Mouse (Mus musculus): ENCODE results near the gene Atp6v0c. TPM values are rescaled to one million over a fixed set of nuclear protein-coding genes. Genes with fewer than 3 reads are reported as not detected.

The Atp6v0c gene
- polyA plus RNA-seq, 1 experiment from 2014 or later, result 1,362 TPM

GRCm38 (mm10) chr17:24193268-24193667, 23.8 kb upstream of the Atp6v0c start:
- H3K9me3 ChIP-seq (ENCODE audit: control insufficient read depth), result no peaks in the 10 kb centered on the region
- no peaks in the 10 kb centered on the region for H3K27me3 ChIP-seq (replicated peaks; ENCODE audit: control insufficient read depth, insufficient read depth, low read length)
- H3K9ac ChIP-seq (ENCODE audit: low read depth, low read length), result no peak overlapping the region
- TF ChIP-seq CTCF (IDR thresholded peaks at IDR 0.05; ENCODE audit: low read depth), result no peak
- 85% methylated on average over 8 of the region's 8 CpGs for WGBS
- no peak for ATAC-seq
- H3K27ac ChIP-seq (ENCODE audit: low read depth, low read length), result no peak overlapping the region
- H3K4me2 ChIP-seq (replicated peaks; ENCODE audit: low read depth), result no peak overlapping the region
- H3K4me1 ChIP-seq (replicated peaks; ENCODE audit: control insufficient read depth, insufficient read depth, low read length), result no peaks in the 10 kb centered on the region
- H3K4me3 ChIP-seq (ENCODE audit: low read depth, low read length), result no peak overlapping the region
- H3K36me3 ChIP-seq (ENCODE audit: control insufficient read depth, insufficient read depth), result peaks cover 5% of the 10 kb centered on the region; the same call in 1 of the 2 replicates

- no peak for ATAC-seq
- Histone ChIP-seq H3K9ac (ENCODE audit: low read depth, low read length) (no peak overlapping the region), H3K4me3 (ENCODE audit: low read depth, low read length) (no peak overlapping the region), H3K27ac (ENCODE audit: low read depth, low read length) (no peak overlapping the region), H3K9me3 (ENCODE audit: control insufficient read depth) (no peaks in the 10 kb centered on the region), H3K4me1 (replicated peaks; ENCODE audit: control insufficient read depth, insufficient read depth, low read length) (no peaks in the 10 kb centered on the region), H3K36me3 (ENCODE audit: control insufficient read depth, insufficient read depth) (peaks cover 7% of the 10 kb centered on the region; the same call in 1 of the 2 replicates), H3K4me2 (replicated peaks; ENCODE audit: low read depth) (no peak overlapping the region), H3K27me3 (replicated peaks; ENCODE audit: control insufficient read depth, insufficient read depth, low read length) (no peaks in the 10 kb centered on the region)
- 77% methylated on average over 8 of the region's 8 CpGs for WGBS
- no peak for TF ChIP-seq CTCF (IDR thresholded peaks at IDR 0.05; ENCODE audit: low read depth)
These were observed 23.3 kb upstream of the Atp6v0c start for GRCm38 (mm10) chr17:24192848-24193247.

- Histone ChIP-seq H3K9me3 (ENCODE audit: control insufficient read depth) (no peaks in the 10 kb centered on the region), H3K4me1 (replicated peaks; ENCODE audit: control insufficient read depth, insufficient read depth, low read length) (no peaks in the 10 kb centered on the region), H3K36me3 (ENCODE audit: control insufficient read depth, insufficient read depth) (peaks cover 9% of the 10 kb centered on the region; the same call in 1 of the 2 replicates), H3K27ac (ENCODE audit: low read depth, low read length) (no peak overlapping the region), H3K27me3 (replicated peaks; ENCODE audit: control insufficient read depth, insufficient read depth, low read length) (no peaks in the 10 kb centered on the region), H3K9ac (ENCODE audit: low read depth, low read length) (no peak overlapping the region), H3K4me2 (replicated peaks; ENCODE audit: low read depth) (no peak overlapping the region), H3K4me3 (ENCODE audit: low read depth, low read length) (no peak overlapping the region)
- WGBS, result 67% methylated on average over 4 of the region's 4 CpGs
- no peak for TF ChIP-seq CTCF (IDR thresholded peaks at IDR 0.05; ENCODE audit: low read depth)
- ATAC-seq, result no peak
These were observed 22.0 kb upstream of the Atp6v0c start for GRCm38 (mm10) chr17:24191481-24191880.

GRCm38 (mm10) chr17:24190934-24191333, 21.4 kb upstream of the Atp6v0c start:
- no peaks in the 10 kb centered on the region for H3K9me3 ChIP-seq (ENCODE audit: control insufficient read depth)

GRCm38 (mm10) chr17:24174259-24174658, 4.8 kb upstream of the Atp6v0c start:
- TF ChIP-seq CTCF (IDR thresholded peaks at IDR 0.05; ENCODE audit: low read depth), result no peak
- ATAC-seq, result no peak
- 0 out of 2 replicates have a peak, but pooled peaks cover under 1% of the 10 kb centered on the region for H3K36me3 ChIP-seq (ENCODE audit: control insufficient read depth, insufficient read depth)
- H3K4me2 ChIP-seq (replicated peaks; ENCODE audit: low read depth), result no peak overlapping the region
- WGBS, result 83% methylated on average over 3 of the region's 3 CpGs
- no peaks in the 10 kb centered on the region for H3K9me3 ChIP-seq (ENCODE audit: control insufficient read depth)
- no peak overlapping the region for H3K27ac ChIP-seq (ENCODE audit: low read depth, low read length)
- H3K4me1 ChIP-seq (replicated peaks; ENCODE audit: control insufficient read depth, insufficient read depth, low read length), result no peaks in the 10 kb centered on the region
- H3K4me3 ChIP-seq (ENCODE audit: low read depth, low read length), result no peak overlapping the region
- no peak overlapping the region for H3K9ac ChIP-seq (ENCODE audit: low read depth, low read length)
- no peaks in the 10 kb centered on the region for H3K27me3 ChIP-seq (replicated peaks; ENCODE audit: control insufficient read depth, insufficient read depth, low read length)

More at GRCm38 (mm10) chr17:24190934-24191333, 21.4 kb upstream of the Atp6v0c start:
- Histone ChIP-seq H3K36me3 (ENCODE audit: control insufficient read depth, insufficient read depth) (peaks cover 9% of the 10 kb centered on the region; the same call in 1 of the 2 replicates), H3K4me3 (ENCODE audit: low read depth, low read length) (no peak overlapping the region), H3K27ac (ENCODE audit: low read depth, low read length) (no peak overlapping the region), H3K4me2 (replicated peaks; ENCODE audit: low read depth) (no peak overlapping the region), H3K27me3 (replicated peaks; ENCODE audit: control insufficient read depth, insufficient read depth, low read length) (no peaks in the 10 kb centered on the region), H3K4me1 (replicated peaks; ENCODE audit: control insufficient read depth, insufficient read depth, low read length) (no peaks in the 10 kb centered on the region), H3K9ac (ENCODE audit: low read depth, low read length) (no peak overlapping the region)
- no peak for TF ChIP-seq CTCF (IDR thresholded peaks at IDR 0.05; ENCODE audit: low read depth)
- WGBS, result 76% methylated on average over 2 of the region's 2 CpGs
- ATAC-seq, result no peak

GRCm38 (mm10) chr17:24173423-24173822, 3.9 kb upstream of the Atp6v0c start:
- H3K9me3 ChIP-seq (ENCODE audit: control insufficient read depth), result no peaks in the 10 kb centered on the region
- no peaks in the 10 kb centered on the region for H3K36me3 ChIP-seq (ENCODE audit: control insufficient read depth, insufficient read depth)
- no peaks in the 10 kb centered on the region for H3K4me1 ChIP-seq (replicated peaks; ENCODE audit: control insufficient read depth, insufficient read depth, low read length)
- no peak overlapping the region for H3K27ac ChIP-seq (ENCODE audit: low read depth, low read length)
- no peak for ATAC-seq
- no peak overlapping the region for H3K4me3 ChIP-seq (ENCODE audit: low read depth, low read length)
- no peak overlapping the region for H3K4me2 ChIP-seq (replicated peaks; ENCODE audit: low read depth)
- H3K27me3 ChIP-seq (replicated peaks; ENCODE audit: control insufficient read depth, insufficient read depth, low read length), result no peaks in the 10 kb centered on the region
- H3K9ac ChIP-seq (ENCODE audit: low read depth, low read length), result no peak overlapping the region
- 3% methylated on average over 3 of the region's 3 CpGs for WGBS
- peak; percentile 96 for TF ChIP-seq CTCF (IDR thresholded peaks at IDR 0.05; ENCODE audit: low read depth)

GRCm38 (mm10) chr17:24171738-24172137, 2.2 kb upstream of the Atp6v0c start:
- WGBS, result 87% methylated on average over 4 of the region's 4 CpGs
- no peak for TF ChIP-seq CTCF (IDR thresholded peaks at IDR 0.05; ENCODE audit: low read depth)
- no peaks in the 10 kb centered on the region for H3K4me1 ChIP-seq (replicated peaks; ENCODE audit: control insufficient read depth, insufficient read depth, low read length)
- H3K36me3 ChIP-seq (ENCODE audit: control insufficient read depth, insufficient read depth), result peaks cover 7% of the 10 kb centered on the region
- no peaks in the 10 kb centered on the region for H3K27me3 ChIP-seq (replicated peaks; ENCODE audit: control insufficient read depth, insufficient read depth, low read length)
- H3K27ac ChIP-seq (ENCODE audit: low read depth, low read length), result no peak overlapping the region
- H3K4me3 ChIP-seq (ENCODE audit: low read depth, low read length), result no peak overlapping the region
- H3K4me2 ChIP-seq (replicated peaks; ENCODE audit: low read depth), result no peak overlapping the region
- H3K9me3 ChIP-seq (ENCODE audit: control insufficient read depth), result no peaks in the 10 kb centered on the region
- no peak for ATAC-seq
- H3K9ac ChIP-seq (ENCODE audit: low read depth, low read length), result no peak overlapping the region
